Mouse (Mus musculus): ENCODE measurements at regions not wholly inside any gene's neighbourhood (a gene's known extent, or its start where the extent isn't known, plus 50 kb on each side); places are given as distances from the start of the nearest gene placed in this dataset.

- H3K9me3 ChIP-seq (ENCODE audit: control insufficient read depth, low read length) = no peaks in the 10 kb centered on the region
- H3K9ac ChIP-seq (ENCODE audit: low read length) = no peak overlapping the region
- DNase-seq (ENCODE audit: low spot score) (peak; percentile 38), ATAC-seq (replicated peaks; ENCODE audit: low FRiP score, low TSS enrichment, low read depth) (no peak)
- no peaks in the 10 kb centered on the region for H3K27me3 ChIP-seq (replicated peaks; ENCODE audit: control insufficient read depth, insufficient read depth, low read length)
- no peak overlapping the region for H3K4me2 ChIP-seq (ENCODE audit: low read length)
- WGBS = 69% methylated on average over 7 of the region's 7 CpGs
- no peaks in the 10 kb centered on the region for H3K36me3 ChIP-seq (ENCODE audit: control insufficient read depth, insufficient read depth, low read length)
- H3K4me1 ChIP-seq (replicated peaks; ENCODE audit: control insufficient read depth, insufficient read depth, low read length) = no peaks in the 10 kb centered on the region
- H3K27ac ChIP-seq (ENCODE audit: low read depth) = no peak overlapping the region
- no peak overlapping the region for H3K4me3 ChIP-seq (ENCODE audit: low read depth, low read length)
Measured at GRCm38 (mm10) chrX:51294797-51295506, 88.6 kb upstream of the Mbnl3 start.

GRCm38 (mm10) chrX:51292310-51292709 is 86.0 kb upstream of the Mbnl3 start:
- H3K4me2 ChIP-seq (ENCODE audit: low read length) = no peak overlapping the region
- 66% methylated on average over 5 of the region's 5 CpGs for WGBS
- no peaks in the 10 kb centered on the region for H3K27me3 ChIP-seq (replicated peaks; ENCODE audit: control insufficient read depth, insufficient read depth, low read length)
- H3K9me3 ChIP-seq (ENCODE audit: control insufficient read depth, low read length) = no peaks in the 10 kb centered on the region
- DNase-seq (ENCODE audit: low spot score) (no peak), ATAC-seq (replicated peaks; ENCODE audit: low FRiP score, low TSS enrichment, low read depth) (no peak)
- H3K36me3 ChIP-seq (ENCODE audit: control insufficient read depth, insufficient read depth, low read length) = no peaks in the 10 kb centered on the region
- H3K27ac ChIP-seq (ENCODE audit: low read depth) = no peak overlapping the region
- no peaks in the 10 kb centered on the region for H3K4me1 ChIP-seq (replicated peaks; ENCODE audit: control insufficient read depth, insufficient read depth, low read length)
- H3K4me3 ChIP-seq (ENCODE audit: low read depth, low read length) = no peak overlapping the region
- no peak overlapping the region for H3K9ac ChIP-seq (ENCODE audit: low read length)

- no peak overlapping the region for H3K27ac ChIP-seq (ENCODE audit: low read depth)
- H3K4me3 ChIP-seq (ENCODE audit: low read depth, low read length) = no peak overlapping the region
- H3K9me3 ChIP-seq (ENCODE audit: control insufficient read depth, low read length) = no peaks in the 10 kb centered on the region
- H3K36me3 ChIP-seq (ENCODE audit: control insufficient read depth, insufficient read depth, low read length) = no peaks in the 10 kb centered on the region
- no peak overlapping the region for H3K9ac ChIP-seq (ENCODE audit: low read length)
- no peaks in the 10 kb centered on the region for H3K4me1 ChIP-seq (replicated peaks; ENCODE audit: control insufficient read depth, insufficient read depth, low read length)
- no peak for DNase-seq (ENCODE audit: low spot score)
- ATAC-seq (replicated peaks; ENCODE audit: low FRiP score, low TSS enrichment, low read depth) = no peak
- H3K4me2 ChIP-seq (ENCODE audit: low read length) = no peak overlapping the region
- H3K27me3 ChIP-seq (replicated peaks; ENCODE audit: control insufficient read depth, insufficient read depth, low read length) = no peaks in the 10 kb centered on the region
Measured at GRCm38 (mm10) chrX:51278270-51278669, 71.9 kb upstream of the Mbnl3 start.

- ATAC-seq (replicated peaks; ENCODE audit: low FRiP score, low TSS enrichment, low read depth) (no peak), DNase-seq (ENCODE audit: low spot score) (no peak)
- H3K27ac ChIP-seq (ENCODE audit: low read depth) = no peak overlapping the region
- H3K4me3 ChIP-seq (ENCODE audit: low read depth, low read length) = no peak overlapping the region
- no peak overlapping the region for H3K9ac ChIP-seq (ENCODE audit: low read length)
- no peak overlapping the region for H3K4me2 ChIP-seq (ENCODE audit: low read length)
- H3K27me3 ChIP-seq (replicated peaks; ENCODE audit: control insufficient read depth, insufficient read depth, low read length) = no peaks in the 10 kb centered on the region
- no peaks in the 10 kb centered on the region for H3K36me3 ChIP-seq (ENCODE audit: control insufficient read depth, insufficient read depth, low read length)
- no peaks in the 10 kb centered on the region for H3K9me3 ChIP-seq (ENCODE audit: control insufficient read depth, low read length)
- H3K4me1 ChIP-seq (replicated peaks; ENCODE audit: control insufficient read depth, insufficient read depth, low read length) = no peaks in the 10 kb centered on the region
Measured at GRCm38 (mm10) chrX:51264746-51265145, 58.4 kb upstream of the Mbnl3 start.
